Mouse (Mus musculus) left cerebral cortex, postnatal 36 days (tissue): Measurements from ENCODE around the gene Slc35e4. TPM values are rescaled to one million over a fixed set of nuclear protein-coding genes. Genes with fewer than 3 reads are reported as not detected.
"Not testable (repeated sequence)": the region's sequence is repeated elsewhere in the genome, so short reads cannot be mapped to it uniquely, and the experiment has no call there.

ENCODE experiments used
- DNase-seq, 2 experiments: peaks; one replicate each; pipeline ENCODE4 v3.0.0; 2021 to 2022; ENCODE audit warnings: low spot score in 2 of 2, mixed read lengths in 1 of 2
- intact Hi-C: fragments of 180-260 bp; cut with DNase I; formaldehyde crosslinking; loops from one replicate; pipeline ENCODE4 v1.15.1; 2025
- total RNA-seq, 2 experiments: library from RNA; stranded (reverse); gene quantifications; 2 replicates each; pipeline ENCODE4 v1.2.3; 2021

Slc35e4 gene
- 10 to 100 TPM; 18.5 to 23.0 TPM for total RNA-seq

DNA sequence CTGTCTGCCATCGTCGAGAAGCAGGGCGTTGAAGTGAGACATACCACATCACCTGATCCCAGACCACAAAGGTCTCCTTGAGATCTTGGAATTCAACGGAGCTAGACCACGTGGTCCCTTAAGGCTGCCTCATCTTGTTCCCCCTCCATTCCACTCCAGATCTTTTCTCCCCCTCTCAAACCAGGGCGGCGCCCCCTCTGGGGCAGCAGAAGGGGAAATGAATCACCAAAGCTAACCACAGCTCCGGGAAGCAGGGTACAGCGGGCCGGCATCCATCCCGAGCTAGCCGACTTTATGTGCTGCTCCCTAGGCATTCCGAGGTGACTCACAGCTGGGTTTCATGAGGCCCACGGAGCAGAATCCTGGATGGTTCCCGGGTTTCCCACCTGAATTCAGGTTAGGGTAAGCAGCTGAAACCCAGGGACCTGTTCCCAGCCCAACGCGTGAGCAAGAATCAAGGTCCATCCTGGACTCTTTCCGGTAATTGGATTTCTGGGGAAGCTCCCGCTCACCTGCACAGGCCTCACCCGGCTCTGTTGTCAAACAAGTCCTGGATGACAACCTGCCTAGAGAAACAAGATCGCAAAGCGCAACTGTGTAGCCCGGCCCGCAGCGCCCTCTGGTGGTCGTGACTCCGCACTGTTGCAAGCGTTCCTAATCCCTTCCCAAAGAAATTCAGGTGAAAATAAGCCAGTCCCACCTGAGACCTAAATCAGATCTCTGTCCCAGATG lies at the start of gene Slc35e4:
Slc35e4 (minus strand) TSS at position 556 of the 732 bp plus-strand sequence.
- intact Hi-C loops: loop anchor here (5.0 to 10.0 kb wide), 4 partner anchors 82 to 459 kb away; partner anchors contain the start of gene Rnf185
- peak; percentile 81 for DNase-seq

DNA sequence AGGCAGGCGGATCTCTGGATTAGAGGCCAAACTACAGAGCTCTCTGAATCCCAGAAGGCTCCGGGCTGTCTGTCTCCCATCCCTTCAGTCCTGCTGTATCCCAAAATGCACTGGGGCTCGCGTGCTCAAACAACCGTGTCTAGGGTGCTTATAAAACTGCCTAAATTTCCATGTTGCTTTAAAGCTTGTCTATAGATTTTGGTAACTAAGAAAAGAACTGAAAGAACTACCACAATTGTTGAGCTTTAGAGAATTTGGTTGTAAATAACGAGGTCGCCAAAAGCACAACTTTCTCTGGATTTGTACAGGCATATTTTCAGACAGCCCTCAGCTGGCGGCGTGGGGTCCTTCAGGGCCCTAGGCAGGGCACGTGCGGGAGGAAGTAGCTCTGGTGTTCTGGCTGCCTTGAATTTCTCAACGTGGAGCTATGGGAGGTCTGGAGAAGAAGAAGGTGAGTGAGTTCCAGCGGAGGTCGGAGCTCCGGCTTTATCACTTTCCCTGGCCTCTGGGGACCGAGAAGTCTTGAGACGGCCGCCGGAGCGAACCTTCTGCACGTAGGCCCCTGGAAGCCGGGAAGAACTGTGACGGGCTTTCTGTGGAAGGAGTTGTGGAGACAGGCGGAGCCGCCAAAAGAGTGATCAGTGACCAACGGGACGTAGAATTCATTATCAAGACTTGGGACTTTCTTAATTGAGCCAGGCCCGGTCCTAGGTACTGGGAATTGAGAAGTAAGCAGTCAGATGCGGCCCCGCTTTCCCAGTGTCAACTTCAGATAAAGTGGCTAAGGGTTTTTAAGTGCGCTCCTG lies 49.3 kb upstream of the Slc35e4 start, which contains the start of gene Pes1:
Pes1 (plus strand) TSS at position 366 of the 806 bp plus-strand sequence.
- peak; percentile 84 to 85 for DNase-seq
- intact Hi-C loops: no loop called here

DNA sequence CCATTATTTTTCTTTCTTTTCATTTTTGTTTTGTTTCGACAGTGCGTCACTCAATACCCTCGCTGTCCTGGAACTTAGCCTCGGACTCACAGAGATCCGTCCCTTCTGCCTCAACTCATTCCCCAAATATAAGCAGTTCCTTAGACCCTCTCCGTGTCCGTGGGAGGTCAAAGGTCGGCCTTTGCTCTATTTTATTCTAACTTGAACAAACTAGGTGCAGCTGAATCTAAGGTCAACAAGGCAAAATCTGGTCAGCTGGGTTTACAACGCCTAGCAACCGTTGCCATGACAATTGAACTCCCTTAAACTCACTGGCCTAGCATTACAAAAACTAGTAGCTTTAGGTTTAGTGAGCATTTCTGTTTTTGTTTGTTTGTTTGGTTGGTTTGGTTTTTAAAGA lies 48.7 kb upstream of the Slc35e4 start:
- intact Hi-C loops: no loop called here
- no peak for DNase-seq

DNA sequence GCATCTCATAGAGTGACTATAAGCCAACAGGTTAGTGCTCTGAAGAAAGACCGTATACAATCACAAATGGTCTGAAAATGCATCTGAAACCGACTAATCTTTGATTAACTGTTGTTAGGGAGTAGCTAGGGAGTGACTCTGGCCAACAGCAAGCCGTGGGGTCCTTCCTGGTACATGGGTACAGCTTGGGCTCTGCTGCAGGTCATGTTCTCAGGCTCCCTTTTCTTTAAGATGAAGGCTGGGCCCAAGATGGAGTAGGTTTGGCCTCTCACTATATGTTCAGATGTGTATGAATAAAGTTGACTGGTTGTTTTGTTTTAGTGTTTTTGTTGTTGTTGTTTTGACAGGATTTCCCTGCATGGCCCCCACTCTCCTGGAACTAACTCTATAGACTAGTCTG lies 47.3 kb upstream of the Slc35e4 start:
- intact Hi-C loops: no loop called here

DNA sequence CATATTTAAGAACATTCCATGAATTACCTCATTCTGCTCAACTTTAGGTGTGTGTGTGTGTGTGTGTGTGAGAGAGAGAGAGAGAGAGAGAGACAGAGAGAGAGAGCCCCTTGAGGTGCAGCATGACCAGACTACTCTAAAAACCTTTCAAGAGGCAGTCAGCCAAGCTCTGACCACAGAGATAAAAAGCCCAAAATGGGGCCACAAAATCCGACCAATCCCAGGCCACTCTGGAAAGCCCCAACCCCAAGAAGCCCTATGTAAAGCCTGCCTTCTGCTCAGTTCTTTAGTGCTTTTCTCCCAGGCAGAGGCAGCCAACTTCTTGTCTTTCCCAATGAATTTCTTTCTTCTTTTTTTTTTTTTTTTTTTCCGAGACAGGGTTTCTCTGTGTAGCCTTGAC lies 46.4 kb upstream of the Slc35e4 start:
- no peak for DNase-seq
- intact Hi-C loops: no loop called here

More for the DNA sequence above, 47.3 kb upstream of the Slc35e4 start:
- no peak for DNase-seq

GRCm38 (mm10) chr11:3955371-3955770 lies 40.9 kb upstream of the Slc35e4 start:
- DNase-seq, intact Hi-C loops: not testable (repeated sequence)

- intact Hi-C loops, DNase-seq: not testable (repeated sequence)
Observed at GRCm38 (mm10) chr11:3954876-3955275, 40.4 kb upstream of the Slc35e4 start.

DNA sequence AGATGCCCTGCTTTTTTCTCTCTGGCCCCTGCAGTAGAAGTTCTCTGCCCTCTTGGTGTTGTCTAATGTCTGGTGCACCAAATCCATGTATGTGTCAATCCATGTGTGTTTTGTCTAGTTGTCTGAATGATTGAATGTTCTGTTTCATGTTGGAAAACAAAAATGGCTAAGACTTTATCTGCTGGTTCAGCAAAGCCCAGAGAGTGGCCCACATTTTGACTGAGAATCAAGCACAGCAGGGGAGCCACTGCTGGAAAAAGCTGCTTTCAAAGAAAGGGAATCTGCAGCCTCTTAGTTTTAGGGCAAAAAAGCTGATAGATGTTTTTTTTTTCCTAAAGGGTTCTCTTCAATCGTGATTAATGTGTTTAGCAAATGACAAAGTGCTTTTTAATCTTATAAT lies 31.9 kb upstream of the Slc35e4 start:
- no peak for DNase-seq

DNA sequence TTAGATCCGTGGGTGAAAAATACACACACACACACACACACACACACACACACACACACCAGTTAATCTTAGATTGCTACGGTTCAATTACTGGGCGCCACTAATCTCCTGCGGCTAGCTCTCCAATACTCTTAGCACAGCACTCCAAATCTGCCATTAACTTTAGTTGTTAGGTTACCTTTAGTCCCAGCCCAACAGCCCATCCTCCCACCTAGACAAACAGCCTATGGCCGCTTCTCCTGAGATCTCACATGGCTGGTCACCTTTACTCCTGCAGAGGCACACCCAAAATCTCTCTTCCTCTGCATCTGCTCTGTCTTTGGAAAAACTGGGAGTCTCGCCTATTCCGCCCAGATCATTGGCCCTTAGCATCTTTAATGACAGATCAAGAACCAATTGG lies 26.9 kb upstream of the Slc35e4 start:
- intact Hi-C loops: no loop called here
- no peak for DNase-seq

More for the DNA sequence above, 31.9 kb upstream of the Slc35e4 start:
- intact Hi-C loops: no loop called here

DNA sequence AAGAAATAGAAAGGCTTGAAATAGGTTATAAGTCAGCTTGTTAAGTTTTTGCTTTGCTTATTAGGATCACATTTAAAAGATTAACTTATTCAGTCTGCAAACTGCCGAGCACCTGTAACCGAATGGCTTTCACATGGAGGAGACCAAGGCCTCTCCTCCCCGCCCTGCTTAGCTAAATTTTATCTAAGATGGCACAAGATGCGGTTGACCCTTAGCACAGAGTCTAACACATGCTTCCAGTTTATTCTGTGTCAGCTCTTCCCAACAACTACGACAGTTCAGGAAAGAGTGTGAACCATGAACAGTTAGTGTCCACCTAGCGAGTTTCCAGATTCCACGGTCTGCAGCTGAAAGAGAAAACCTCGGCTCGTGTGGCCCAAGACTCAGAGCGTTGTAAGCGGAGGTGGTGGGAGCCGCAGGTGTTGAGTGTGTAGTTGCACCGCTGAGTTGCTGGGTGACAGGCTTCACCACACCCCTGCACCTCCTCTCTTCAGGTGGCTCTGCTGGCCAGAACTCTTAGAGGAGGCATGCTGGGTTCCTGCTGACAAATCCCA lies 22.9 kb upstream of the Slc35e4 start:
- no peak for DNase-seq
- intact Hi-C loops: no loop called here

GRCm38 (mm10) chr11:3936318-3936717 lies 21.9 kb upstream of the Slc35e4 start:
- intact Hi-C loops: no loop called here
- DNase-seq: no peak

DNA sequence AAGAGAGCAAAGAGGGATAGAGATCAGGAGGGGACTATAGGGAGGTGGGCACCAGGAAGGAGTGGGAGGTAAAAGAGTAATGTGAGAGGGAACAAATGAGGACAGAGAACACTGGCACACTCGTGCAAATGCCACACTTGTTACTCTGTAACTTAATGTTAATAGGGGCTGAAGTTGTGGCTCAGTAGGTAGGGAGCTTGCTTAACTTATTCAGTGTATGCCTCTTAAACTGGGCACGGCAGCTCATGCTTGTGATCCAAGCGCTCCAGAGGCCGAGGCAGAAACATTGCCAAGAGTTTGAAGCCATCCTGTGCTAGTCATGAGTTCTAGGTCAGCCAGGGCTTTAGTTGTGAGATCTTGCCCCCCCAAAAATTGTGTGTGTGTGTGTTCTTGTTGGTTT lies 20.7 kb upstream of the Slc35e4 start:
- no peak for DNase-seq
- intact Hi-C loops: no loop called here

DNA sequence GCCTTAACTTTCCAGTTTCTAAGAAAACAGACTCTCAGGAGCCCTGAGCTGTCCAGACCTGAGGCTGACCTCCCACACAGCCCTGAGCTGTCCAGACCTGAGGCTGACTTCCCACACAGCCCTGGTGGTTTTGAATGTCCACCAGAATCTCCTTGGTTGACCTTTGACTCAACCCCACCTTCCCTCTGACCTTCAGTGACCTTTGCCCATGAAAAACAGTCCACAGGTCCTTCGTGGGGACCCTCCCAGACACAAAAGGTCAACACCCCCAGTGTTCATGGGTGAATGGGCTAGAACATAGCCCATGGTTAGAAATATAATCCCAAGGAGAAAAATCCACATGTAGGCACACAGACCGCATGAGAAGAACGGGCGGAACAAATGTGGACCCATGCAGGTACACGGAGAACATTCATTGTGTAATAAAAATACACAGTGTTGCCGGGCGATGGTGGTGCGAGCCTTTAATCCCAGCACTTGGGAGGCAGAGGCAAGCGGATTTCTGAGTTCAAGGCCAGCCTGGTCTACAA lies 19.4 kb upstream of the Slc35e4 start:
- intact Hi-C loops: no loop called here
- no peak for DNase-seq

GRCm38 (mm10) chr11:3931511-3932211 lies 17.2 kb upstream of the Slc35e4 start, which contains the start of gene Tcn2:
Gene Tcn2, minus strand, starts transcription at chr11:3932159.
- intact Hi-C loops: no loop called here
- peak in 1 of 2 experiments; percentile 57 for DNase-seq

DNA sequence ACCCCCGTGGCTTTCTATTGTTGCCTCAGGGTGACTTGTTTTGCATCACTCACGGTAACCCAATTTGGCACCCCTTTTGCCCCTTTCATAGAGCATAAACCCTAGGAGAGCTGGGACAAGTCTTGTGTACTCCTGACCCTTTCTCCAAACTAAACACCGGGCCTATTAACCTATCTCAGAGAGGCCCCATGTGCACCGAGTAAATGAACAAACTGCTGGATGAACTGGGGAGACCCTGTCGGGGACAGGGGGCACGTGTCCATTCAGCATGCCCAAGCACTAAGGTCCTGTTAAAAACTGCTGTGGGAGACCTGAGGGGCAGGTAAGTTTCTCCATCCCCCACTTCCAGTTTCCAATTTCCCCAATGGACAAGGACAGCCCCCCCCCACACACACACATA lies 16.5 kb upstream of the Slc35e4 start:
- no peak for DNase-seq
- intact Hi-C loops: no loop called here

DNA sequence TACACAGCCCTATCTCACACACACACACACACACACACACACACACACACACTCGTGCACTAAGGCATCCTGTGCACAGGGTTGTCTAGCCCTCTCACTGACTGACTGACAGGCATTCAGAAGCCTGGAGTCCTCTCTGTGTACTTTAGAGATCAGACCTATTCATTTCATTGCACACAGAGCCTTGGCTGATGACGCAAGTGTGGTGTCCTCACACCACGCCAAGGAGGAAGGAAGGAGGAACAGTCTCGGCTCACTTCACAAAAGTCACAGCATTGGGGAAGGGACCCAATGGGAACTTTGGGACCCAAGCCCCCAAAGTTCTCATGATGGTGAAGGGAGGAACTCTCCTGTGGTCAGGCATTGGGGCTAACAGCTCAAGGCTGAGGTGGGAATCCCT lies 15.6 kb upstream of the Slc35e4 start:
- DNase-seq: no peak
- intact Hi-C loops: no loop called here

GRCm38 (mm10) chr11:3925916-3926315 lies 11.5 kb upstream of the Slc35e4 start:
- DNase-seq: no peak
- intact Hi-C loops: no loop called here

DNA sequence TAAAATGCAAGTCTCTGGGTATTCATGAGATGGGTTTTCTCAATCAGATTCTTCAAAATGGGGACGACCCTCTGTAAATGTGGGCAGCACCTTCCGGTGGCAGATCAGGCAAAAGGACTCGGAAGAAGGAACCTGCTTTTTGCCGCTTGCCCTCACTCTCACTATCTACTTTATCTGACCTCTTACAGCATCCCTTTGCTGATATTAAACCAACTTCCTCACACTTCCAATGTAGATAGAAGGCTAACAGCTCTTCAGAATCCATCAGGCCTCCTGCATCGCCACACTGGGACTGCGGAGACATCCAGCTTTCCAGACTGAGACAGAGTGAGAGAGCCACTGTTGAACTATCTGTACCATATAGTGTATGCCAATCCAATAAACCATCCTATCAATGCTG lies 8.3 kb upstream of the Slc35e4 start:
- intact Hi-C loops: no loop called here
- DNase-seq: no peak

DNA sequence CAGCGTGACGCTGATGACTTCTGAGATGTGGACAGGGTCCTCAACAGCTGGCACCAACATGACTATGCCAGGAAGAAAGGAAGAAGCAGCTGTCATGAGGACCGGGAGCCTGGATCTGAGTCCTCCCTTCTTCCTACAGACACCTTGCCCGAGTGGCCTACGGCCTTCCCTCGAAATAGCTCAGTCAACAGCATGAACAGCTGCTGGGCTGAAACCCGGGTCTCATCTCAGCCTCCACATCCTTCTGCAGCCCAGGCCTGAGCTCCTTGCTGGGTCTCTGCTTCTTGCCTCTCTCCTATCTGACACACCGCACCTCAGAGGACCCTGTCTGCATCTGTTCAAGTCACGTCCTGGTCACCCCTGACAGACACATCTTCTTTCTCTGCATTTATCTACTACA lies 7.7 kb upstream of the Slc35e4 start:
- intact Hi-C loops: no loop called here
- DNase-seq: no peak
